Mouse (Mus musculus) gastrocnemius, postnatal 14 days (tissue): ENCODE measurements at regions not wholly inside any gene's neighbourhood (a gene's known extent, or its start where the extent isn't known, plus 50 kb on each side); places are given as distances from the start of the nearest gene placed in this dataset.

ENCODE experiments used
- DNase-seq: peaks from one replicate; pipeline ENCODE4 v3.0.0; 2021; ENCODE audit warnings: mixed read lengths
- intact Hi-C: fragments of 180-260 bp; cut with DNase I; formaldehyde crosslinking; loops from one replicate; pipeline ENCODE4 v1.15.1; 2025; ENCODE audit warnings: low total_unique reads

DNA sequence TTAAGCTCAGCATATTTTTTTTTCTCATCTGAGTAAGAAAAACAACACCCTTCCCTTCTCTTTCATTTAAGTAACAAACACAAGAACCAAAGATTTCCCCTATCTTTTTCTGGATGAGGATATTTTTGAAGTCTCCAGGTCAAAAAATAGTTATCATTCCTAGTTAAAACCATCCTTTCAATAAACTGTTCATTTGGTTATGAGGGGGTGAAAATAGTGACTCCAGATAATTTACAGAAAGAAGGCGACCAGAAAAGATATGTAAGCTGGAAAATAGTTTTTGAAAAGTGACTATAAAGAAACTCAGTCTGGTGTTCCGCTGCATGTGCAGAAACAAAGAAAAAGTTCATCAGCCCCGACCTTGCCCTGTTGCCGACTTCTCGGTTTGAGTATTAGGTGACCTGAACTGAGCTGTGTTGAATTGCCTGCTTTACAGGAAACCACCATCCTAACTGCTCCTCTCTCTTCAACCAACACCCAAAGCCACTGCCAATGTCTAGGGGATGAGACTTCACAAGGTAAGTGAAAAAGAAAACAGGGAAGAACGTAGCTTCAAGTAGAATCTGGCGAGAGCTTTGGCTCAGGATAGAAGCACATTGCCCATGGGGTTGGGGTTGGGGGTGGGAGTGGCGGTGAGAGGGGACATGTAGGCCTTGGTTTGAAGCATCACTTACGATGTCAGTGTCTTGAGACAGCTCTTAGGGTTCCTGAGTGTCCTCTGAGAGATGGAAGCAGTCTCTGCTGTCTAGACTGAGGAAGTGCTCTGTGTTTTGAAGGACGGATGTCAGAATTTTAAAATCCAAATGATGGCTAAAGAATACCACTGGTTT is 104.6 kb downstream of the Ube2e3 start:
- intact Hi-C loops, result no loop called here
- DNase-seq, result no peak

DNA sequence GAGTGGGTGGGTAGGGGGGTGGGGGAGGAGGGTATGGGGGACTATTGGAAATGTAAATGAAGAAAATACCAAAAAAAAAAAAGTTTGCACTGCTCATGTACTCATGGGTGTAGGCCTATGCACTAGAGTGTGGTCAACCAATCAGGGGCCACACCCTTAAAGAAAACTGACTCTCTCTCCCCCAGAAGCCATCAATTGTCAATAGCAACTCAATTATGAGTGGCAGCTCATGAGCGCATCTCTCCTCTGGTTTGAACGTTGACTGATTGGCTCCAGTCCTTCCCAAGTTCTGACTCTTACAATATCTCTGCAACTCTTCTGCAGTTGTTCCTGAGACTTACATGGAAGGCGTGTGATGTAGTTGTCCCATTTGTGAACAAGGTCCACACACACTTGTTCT is 105.9 kb downstream of the Ube2e3 start:
- DNase-seq, result no peak
- intact Hi-C loops, result no loop called here

DNA sequence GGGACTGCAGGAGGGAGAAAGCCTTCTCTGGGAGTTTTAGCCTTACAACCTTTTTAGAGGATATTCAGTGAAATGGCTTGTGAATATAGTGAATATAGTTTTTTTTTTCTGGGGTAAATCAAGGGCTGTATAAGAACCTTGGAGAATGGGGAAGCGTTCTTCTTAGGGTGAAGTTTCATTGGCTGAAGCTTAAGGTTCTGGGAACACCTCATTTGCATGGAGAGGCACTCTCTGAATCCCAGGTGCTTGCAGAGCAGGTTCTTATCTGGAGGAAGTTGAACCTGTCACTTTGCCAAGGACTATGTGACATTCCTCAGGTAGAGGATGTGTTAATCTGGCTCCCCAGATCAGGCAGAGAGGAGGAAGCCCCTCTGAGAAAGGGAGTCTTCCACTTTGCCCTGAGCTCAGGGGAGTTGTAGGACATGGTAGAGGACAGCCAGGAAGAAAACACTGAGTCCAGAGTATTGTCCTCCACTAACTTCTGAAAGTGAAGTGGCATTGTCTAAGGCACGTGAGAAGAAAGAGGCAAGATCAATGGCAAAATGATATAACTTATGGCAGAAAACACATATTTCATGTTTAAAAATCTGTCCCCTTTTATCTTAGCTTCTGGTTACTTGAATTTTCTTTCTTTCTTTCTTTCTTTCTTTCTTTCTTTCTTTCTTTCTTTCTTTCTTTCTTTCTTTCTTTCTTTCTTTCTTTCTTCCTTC is 106.9 kb downstream of the Ube2e3 start:
- intact Hi-C loops, result no loop called here

DNA sequence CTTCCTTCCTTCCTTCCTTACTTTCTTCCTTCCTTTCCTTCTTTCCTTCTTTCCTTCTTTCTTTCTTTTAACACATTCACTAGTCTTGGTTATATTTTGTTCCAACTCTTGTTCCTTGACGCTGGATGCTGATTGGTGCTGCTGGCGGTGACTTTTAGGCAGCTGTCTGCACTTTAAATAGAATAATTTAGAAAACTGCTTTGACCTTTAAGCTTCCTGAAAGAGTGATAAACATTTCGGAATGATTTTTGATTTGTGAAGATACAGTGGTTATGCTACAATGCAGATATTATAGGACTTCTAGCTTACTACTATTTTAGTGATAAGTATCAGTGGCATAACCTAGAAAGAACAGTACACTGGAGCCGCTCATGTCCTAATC is 107.5 kb downstream of the Ube2e3 start:
- DNase-seq, result no peak
- intact Hi-C loops, result no loop called here

More for the DNA sequence above, 106.9 kb downstream of the Ube2e3 start:
- DNase-seq, result no peak

DNA sequence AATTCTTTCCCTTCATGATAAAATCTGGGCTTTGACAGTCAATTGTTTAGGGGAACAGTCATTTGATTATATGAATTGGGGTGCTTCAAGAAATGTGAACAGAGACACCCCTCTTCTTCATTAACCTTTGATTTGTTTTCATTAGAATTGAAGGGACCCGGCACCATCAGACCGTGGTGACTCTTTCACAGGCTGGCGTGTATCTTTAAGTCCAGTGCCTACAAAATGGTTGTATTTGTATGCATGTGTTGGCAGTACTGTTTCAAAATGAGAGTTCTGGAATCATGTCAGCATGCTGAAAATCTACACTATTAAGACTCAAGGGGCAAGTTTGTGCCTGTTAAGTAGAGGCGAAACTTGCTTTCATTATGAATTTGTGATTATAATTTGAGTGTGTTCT is 108.2 kb downstream of the Ube2e3 start:
- no peak for DNase-seq
- intact Hi-C loops, result no loop called here

DNA sequence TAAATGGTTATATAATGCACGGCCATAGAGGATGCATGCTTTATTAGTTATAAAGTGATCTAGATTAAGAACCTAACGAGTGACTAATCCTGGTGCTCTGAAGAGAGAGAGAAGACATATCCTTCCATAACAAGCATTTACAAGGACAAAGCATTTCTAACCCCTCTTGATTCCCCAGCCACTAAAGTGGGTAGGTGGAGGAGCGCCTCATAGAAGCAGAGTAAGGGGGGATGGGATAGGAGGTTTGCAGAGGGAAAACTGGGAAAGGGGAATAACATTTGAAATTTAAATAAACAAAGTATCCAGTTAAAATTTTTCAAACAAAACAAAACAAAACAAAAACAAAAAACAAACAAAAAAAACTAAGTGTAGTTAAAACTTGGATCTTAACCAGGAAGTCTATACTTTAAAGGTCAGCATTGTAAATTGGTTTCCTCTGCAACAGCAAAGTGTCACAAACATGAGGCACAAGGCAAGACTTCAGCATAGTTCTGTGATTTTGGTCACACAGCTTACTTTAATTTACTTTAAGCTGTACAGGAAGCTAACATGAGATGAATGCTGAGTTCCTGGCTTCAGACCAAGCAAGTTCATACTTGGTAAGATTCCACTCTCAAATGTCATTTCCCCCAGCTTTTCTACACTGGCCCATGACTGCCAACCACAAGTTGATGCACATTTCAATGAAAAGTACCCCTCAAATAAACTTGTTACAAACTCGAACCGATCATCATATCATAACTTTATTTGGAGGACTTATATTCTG is 109.9 kb downstream of the Ube2e3 start:
- DNase-seq, result no peak
- intact Hi-C loops, result no loop called here

DNA sequence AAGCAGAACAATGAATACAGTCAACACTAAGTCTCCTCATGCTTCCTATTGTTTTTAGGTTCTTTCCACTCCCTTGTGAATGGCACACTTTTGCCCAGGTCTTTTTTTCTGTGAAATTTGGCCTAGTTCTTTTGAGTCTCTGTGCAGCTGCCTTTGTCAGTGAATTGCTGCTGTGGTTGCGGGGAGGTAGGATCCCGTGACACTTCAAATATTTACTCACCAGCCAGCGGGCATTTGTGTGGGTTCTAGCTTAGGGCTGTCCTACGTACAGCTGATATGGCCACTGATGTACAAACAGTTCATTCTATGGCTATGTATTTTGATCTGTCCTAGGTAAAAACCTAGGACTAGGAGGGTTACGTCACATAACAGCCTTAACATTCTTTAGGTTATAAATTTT is 112.1 kb downstream of the Ube2e3 start:
- intact Hi-C loops, result no loop called here
- DNase-seq, result no peak

DNA sequence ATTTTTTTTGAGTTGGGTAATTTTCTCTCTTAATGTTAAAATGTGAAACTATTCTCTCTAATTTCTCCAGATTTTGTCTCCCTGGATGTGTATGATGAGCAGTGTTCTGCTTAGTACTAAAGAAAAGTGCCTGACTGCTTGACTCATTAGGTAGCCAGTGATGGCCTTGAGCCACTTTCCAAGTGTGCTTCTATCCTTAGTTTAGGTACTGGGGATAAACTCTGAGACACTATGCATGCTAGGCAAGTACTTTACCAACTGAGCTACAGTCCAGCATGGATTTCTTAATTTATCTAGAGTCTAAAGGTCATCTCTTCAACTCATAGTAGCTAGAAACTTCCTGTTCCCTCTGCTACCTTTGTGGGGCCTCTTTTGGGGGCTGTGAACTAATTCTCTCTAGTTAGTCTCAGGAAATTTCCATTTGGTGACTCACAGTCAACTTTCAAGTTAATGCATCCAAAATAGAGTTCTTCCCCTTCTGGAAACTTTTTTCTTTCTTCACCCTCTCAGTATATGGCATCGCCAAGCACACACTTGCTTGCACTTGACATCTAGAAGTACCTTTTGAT is 112.8 kb downstream of the Ube2e3 start:
- no peak for DNase-seq
- intact Hi-C loops, result no loop called here

DNA sequence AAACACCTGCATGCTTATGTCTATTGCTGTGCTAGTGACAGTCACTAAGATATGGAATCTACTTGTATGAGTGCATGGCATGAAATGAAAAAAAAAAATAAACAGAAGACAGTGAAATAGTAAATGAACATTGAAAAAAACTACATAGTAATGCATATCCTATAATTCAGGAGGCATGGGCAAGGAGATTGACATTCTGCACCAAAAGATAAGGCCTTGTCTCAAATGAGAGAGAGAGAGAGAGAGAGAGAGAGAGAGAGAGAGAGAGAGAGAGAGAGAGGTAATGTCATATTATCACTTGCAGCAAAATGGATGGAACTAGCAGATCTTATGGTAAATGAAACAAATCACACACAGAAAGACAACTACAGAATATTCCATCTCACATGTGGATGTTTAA is 115.4 kb downstream of the Ube2e3 start:
- no peak for DNase-seq
- intact Hi-C loops, result no loop called here

DNA sequence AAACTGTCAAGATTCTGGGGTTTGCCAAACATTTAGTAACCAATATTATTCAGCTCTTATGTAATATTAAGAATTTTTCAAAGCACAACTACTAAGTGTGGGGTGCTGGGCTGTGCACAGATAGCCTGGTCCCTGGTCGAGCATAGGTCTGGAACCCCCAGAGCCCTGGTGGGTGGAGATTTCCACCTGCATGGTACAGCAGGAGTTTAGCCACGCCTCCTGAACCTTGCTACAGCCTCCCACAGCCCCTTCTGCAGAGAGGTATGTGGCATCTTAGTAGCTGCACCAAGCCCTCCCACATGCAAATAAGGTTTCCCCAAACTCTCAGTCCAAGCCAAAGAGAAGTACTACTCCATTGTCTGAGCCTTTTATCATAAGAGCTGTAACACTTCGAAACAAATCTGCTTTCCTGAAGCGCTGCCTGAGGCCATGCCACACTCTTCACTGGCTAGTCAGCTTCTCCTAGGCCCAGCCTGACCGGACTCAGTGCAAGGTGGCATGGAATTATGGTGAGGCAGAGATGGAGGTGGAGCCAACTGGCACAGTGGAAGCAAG is 116.1 kb downstream of the Ube2e3 start:
- no peak for DNase-seq
- intact Hi-C loops, result no loop called here

DNA sequence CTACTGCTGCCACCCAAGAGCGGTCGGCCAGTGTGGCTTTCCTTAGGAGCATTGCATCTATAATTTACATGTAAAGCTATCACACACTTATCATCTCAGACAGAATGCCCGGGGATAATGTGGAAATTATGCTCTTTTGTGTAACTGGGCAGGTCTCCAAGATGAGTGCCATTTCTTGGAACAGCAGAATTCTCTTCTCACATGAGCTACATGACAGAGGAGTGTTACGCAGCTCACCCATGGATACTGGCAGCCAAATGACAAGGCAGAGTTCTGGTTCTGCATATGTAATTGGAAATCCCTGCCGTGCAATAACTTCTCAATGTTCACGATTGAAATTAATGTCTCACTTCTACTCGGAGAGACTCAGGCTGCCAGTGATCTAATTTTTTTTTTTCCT is 119.1 kb downstream of the Ube2e3 start:
- DNase-seq, result no peak
- intact Hi-C loops, result no loop called here

DNA sequence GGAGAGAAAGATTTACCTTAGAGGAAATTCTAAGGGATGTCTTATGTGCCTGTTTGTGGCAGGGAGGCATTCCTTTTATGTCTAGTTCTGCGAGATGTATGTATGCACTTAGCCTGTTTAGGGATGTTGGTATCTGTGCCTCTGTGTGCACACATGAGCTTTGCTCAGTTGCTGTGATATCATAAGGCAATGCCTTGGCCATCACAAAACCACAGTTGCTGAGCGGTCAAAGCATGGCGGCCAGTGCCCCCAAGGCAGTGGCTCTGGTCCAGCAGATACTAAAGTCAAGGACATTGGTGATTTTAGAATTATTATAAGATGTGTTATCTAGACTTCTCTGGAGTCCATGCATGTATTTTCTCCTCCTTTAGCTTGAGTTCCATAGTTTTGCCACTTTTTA is 119.5 kb downstream of the Ube2e3 start:
- intact Hi-C loops, result no loop called here
- no peak for DNase-seq

DNA sequence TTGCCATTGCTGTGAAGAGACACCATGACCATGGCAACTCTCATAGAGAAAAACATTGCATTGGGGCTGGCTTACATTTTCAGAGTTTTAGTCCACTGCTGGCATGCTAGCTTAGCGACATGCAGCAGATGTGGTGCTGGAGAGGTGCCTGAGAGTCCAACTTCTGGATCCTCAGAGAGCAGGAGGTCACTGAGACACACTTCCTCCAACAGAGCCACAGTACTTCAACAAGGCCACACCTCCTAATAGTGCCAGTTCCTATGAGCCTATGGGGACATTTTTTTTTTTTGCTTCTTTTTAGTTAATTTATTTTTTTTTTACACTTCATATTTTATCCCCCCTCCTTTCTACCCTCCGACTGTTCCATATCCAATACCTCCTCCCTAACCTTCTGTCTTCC is 120.3 kb downstream of the Ube2e3 start:
- DNase-seq, result no peak
- intact Hi-C loops, result no loop called here

DNA sequence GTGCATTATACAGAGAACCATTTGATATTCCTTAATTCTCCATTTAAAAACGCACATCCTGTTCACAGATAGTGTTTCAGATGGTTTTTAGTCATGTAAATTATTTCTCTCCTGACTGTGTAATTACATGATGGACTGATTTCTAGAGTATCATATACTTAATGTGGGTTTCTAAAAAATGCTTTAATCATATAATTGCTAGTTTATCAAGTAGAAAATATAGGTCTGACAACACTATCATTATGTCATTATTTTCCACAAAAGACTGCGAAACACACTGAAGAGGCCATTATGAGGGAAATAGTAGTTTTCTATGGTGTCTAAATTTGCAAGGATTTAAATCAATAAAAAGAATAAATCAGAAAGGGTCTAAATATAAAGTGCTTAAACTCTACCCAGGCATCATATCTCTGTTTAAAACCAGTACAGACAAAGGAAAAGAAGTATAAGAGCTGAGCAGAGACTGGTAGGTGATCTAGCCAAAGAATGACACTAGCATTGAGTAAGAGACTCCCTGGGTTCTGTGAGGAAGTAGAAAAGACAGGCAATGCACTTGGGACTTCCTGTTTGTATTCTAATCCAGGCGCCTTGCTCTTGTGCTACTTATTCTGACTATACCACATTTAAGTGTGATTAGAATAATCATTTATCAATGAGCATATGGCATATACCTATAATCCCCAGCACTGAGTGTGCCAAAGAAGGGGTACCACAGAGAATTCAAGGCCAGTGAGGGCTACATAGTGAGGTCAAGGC is 127.1 kb downstream of the Ube2e3 start:
- intact Hi-C loops, result no loop called here
- DNase-seq, result no peak

DNA sequence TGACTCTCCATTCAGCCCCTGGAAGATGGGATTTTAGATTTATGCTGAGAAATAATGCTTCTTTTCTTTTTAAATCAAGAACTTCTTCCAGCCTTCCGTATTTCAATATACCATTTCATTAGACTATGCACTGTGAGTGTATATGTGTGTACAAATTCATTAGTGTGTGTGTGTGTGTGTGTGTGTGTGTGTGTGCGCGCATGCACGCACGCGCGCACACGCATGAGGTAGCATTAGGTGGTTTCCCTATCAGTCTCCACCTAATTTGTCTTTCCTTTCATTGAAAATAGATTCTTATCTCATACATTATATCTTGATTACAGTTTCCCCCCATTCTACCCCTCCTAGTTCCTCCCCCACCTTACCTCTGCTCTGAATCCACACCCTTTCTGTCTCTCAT is 130.7 kb downstream of the Ube2e3 start:
- intact Hi-C loops, result no loop called here
- DNase-seq, result no peak

DNA sequence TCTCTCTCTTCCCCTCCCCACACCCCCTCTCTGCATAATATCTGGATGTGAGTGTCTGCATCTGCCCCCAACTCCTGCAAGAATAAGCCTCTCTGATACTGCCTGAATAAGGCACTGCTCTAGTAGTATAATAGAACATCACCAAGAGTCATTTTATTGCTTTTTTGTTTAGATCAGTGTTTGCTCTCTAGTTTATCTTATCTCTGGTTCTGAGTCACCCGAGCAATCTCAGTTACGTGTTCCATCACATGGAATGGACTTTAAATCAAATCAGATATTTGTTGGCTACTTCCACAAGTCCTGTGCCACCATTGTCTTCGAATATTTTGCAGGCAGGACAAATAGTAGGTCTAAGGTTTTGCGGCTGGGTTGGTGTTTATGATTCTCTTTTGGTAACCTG is 131.5 kb downstream of the Ube2e3 start:
- DNase-seq, result no peak
- intact Hi-C loops, result no loop called here

DNA sequence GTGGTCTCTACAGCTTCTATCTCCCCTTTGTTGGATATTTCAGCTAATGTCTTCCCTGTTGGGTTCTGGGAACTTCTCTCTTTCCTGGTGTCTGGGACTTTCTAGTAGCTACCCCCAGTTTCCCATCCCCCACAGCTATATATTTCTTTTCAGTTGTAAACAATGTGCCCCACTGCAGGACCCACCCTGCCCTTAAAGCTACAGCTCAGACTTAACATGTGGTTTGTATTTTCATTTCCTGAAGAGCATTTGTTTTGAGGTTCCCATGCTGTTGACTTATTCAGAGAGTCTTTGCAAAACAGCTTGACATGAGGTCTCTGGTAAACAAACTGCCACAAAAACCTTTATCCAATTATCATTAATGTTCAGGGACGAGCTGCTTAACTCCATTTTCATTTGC is 136.9 kb downstream of the Ube2e3 start:
- DNase-seq, result no peak
- intact Hi-C loops, result no loop called here

DNA sequence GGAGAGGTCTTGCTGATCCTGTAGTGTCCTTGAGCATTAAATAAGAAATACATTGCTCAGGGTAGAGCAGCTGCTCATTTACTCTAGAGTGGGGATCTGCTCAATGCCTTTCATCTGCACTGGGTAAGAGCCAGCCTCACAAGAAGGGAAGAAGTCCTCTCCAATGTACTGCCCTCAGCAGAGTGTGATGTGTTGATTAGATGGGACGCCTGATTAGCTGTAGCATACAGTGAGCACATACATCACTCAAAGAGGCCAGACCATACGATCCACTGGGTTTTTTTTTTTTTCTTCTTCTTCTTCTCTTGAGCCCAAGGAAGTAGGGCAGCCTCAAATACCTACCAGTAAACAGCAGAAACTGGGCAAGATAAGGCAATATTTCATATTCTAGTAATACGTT is 140.7 kb downstream of the Ube2e3 start:
- DNase-seq, result no peak
- intact Hi-C loops, result no loop called here

DNA sequence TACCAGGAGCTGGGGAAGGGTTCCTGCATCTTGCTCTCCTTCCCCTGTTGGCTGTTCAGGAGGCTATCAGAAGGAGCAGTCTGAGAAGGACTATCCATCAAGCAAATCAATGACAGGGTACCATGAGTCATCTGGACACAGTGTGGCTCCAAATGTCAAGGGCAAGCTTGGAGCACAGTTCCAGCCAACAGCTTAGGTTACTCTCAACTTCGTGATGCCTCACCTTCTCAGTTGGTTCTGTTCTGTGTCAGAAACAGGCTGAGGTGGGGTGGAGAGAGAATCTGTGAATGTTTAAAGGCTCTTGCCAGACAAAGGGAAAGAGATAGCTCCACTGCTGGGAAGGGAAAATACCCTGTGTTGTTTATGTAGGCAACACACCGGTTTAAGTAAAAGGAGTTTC is 141.9 kb downstream of the Ube2e3 start:
- no peak for DNase-seq
- intact Hi-C loops, result no loop called here
